Mouse (Mus musculus): Measurements from ENCODE around the gene Necap2. TPM values are rescaled to one million over a fixed set of nuclear protein-coding genes. Genes with fewer than 3 reads are reported as not detected.
A peak's percentile ranks its signal among the peaks of the same experiment; 100 is the strongest.

Gene Necap2
- polyA plus RNA-seq, 2 experiments = 60.3 to 88.7 TPM

GRCm38 (mm10) chr4:141044816-141045215 is 33.3 kb downstream of the Necap2 start:
- no peak overlapping the region for H3K4me3 ChIP-seq (ENCODE audit: insufficient read depth in 1 of 2, low read depth in 2 of 2, low read length in 2 of 2)
- no peak overlapping the region for H3K27ac ChIP-seq
- no peak overlapping the region for H3K9ac ChIP-seq (replicated peaks)
- H3K36me3 ChIP-seq (replicated peaks; ENCODE audit: control insufficient read depth, insufficient read depth, low read depth) = no peaks in the 10 kb centered on the region
- no peak for DNase-seq (ENCODE audit: low read depth in 3 of 3, low spot score in 3 of 3)
- H3K27me3 ChIP-seq (ENCODE audit: control insufficient read depth, insufficient read depth, low read length) = no peaks in the 10 kb centered on the region
- TF ChIP-seq CTCF (IDR thresholded peaks at IDR 0.05; ENCODE audit: low read depth) (peak; percentile 89), EP300 (IDR thresholded peaks at IDR 0.05; ENCODE audit: low read depth) (no peak)
- no peak for ATAC-seq (ENCODE audit: insufficient read depth)
- no peaks in the 10 kb centered on the region for H3K9me3 ChIP-seq (ENCODE audit: control insufficient read depth, low read length)
- 23% methylated on average over 8 of the region's 8 CpGs for WGBS (ENCODE audit: insufficient replicate concordance)
- no peak overlapping the region for H3K4me2 ChIP-seq (ENCODE audit: low read depth)
- no peaks in the 10 kb centered on the region for H3K4me1 ChIP-seq (replicated peaks; ENCODE audit: control insufficient read depth in 2 of 2, insufficient read depth in 2 of 2, low read length in 1 of 2)

- no peak overlapping the region for H3K4me3 ChIP-seq (ENCODE audit: insufficient read depth in 1 of 2, low read depth in 2 of 2, low read length in 2 of 2)
- ATAC-seq (ENCODE audit: insufficient read depth) (no peak), DNase-seq (ENCODE audit: low read depth in 3 of 3, low spot score in 3 of 3) (no peak)
- TF ChIP-seq CTCF (IDR thresholded peaks at IDR 0.05; ENCODE audit: low read depth) = no peak
- TF ChIP-seq EP300 (IDR thresholded peaks at IDR 0.05; ENCODE audit: low read depth) = no peak
- no peaks in the 10 kb centered on the region for H3K4me1 ChIP-seq (replicated peaks; ENCODE audit: control insufficient read depth in 2 of 2, insufficient read depth in 2 of 2, low read length in 1 of 2)
- no peak overlapping the region for H3K9ac ChIP-seq (replicated peaks)
- H3K27me3 ChIP-seq (ENCODE audit: control insufficient read depth, insufficient read depth, low read length) = no peaks in the 10 kb centered on the region
- 54% methylated on average over 12 of the region's 12 CpGs for WGBS (ENCODE audit: insufficient replicate concordance)
- no peaks in the 10 kb centered on the region for H3K9me3 ChIP-seq (ENCODE audit: control insufficient read depth, low read length)
- H3K36me3 ChIP-seq (replicated peaks; ENCODE audit: control insufficient read depth, insufficient read depth, low read depth) = no peaks in the 10 kb centered on the region
- H3K4me2 ChIP-seq (ENCODE audit: low read depth) = no peak overlapping the region
- no peak overlapping the region for H3K27ac ChIP-seq
Measured at GRCm38 (mm10) chr4:141041117-141041516, 37.0 kb downstream of the Necap2 start.

GRCm38 (mm10) chr4:141033606-141034549 is 44.3 kb downstream of the Necap2 start:
- no peaks in the 10 kb centered on the region for H3K9me3 ChIP-seq (ENCODE audit: control insufficient read depth, low read length)
- no peak overlapping the region for H3K9ac ChIP-seq (replicated peaks)
- ATAC-seq (ENCODE audit: insufficient read depth) (no peak), DNase-seq (ENCODE audit: low read depth in 3 of 3, low spot score in 3 of 3) (no peak)
- no peak overlapping the region for H3K4me2 ChIP-seq (ENCODE audit: low read depth)
- no peaks in the 10 kb centered on the region for H3K27me3 ChIP-seq (ENCODE audit: control insufficient read depth, insufficient read depth, low read length)
- no peak overlapping the region for H3K4me3 ChIP-seq (ENCODE audit: insufficient read depth in 1 of 2, low read depth in 2 of 2, low read length in 2 of 2)
- WGBS (ENCODE audit: insufficient replicate concordance) = 76% methylated on average over 27 of the region's 27 CpGs
- no peaks in the 10 kb centered on the region for H3K36me3 ChIP-seq (replicated peaks; ENCODE audit: control insufficient read depth, insufficient read depth, low read depth)
- no peaks in the 10 kb centered on the region for H3K4me1 ChIP-seq (replicated peaks; ENCODE audit: control insufficient read depth in 2 of 2, insufficient read depth in 2 of 2, low read length in 1 of 2)
- H3K27ac ChIP-seq = no peak overlapping the region
- peak; percentile 33 for TF ChIP-seq CTCF (IDR thresholded peaks at IDR 0.05; ENCODE audit: low read depth)
- TF ChIP-seq EP300 (IDR thresholded peaks at IDR 0.05; ENCODE audit: low read depth) = no peak

GRCm38 (mm10) chr4:141031733-141032132 is 46.4 kb downstream of the Necap2 start:
- TF ChIP-seq CTCF (IDR thresholded peaks at IDR 0.05; ENCODE audit: low read depth) = peak; percentile 97
- TF ChIP-seq EP300 (IDR thresholded peaks at IDR 0.05; ENCODE audit: low read depth) = no peak
- DNase-seq (ENCODE audit: low read depth in 3 of 3, low spot score in 3 of 3) (peak; percentile 37 to 40 (median 40)), ATAC-seq (ENCODE audit: insufficient read depth) (peak; percentile 41; the same call in 1 of the 2 replicates)
- Histone ChIP-seq H3K27me3 (ENCODE audit: control insufficient read depth, insufficient read depth, low read length) (no peaks in the 10 kb centered on the region), H3K9me3 (ENCODE audit: control insufficient read depth, low read length) (no peaks in the 10 kb centered on the region), H3K36me3 (replicated peaks; ENCODE audit: control insufficient read depth, insufficient read depth, low read depth) (no peaks in the 10 kb centered on the region), H3K4me2 (ENCODE audit: low read depth) (no peak overlapping the region), H3K9ac (replicated peaks) (no peak overlapping the region), H3K27ac (no peak overlapping the region), H3K4me1 (replicated peaks; ENCODE audit: control insufficient read depth in 2 of 2, insufficient read depth in 2 of 2, low read length in 1 of 2) (no peaks in the 10 kb centered on the region), H3K4me3 (ENCODE audit: insufficient read depth in 1 of 2, low read depth in 2 of 2, low read length in 2 of 2) (no peak overlapping the region)
- 6% methylated on average over 6 of the region's 6 CpGs for WGBS (ENCODE audit: insufficient replicate concordance)

- H3K4me2 ChIP-seq (ENCODE audit: low read depth) = no peak overlapping the region
- WGBS (ENCODE audit: insufficient replicate concordance) = 79% methylated on average over 17 of the region's 18 CpGs
- H3K36me3 ChIP-seq (replicated peaks; ENCODE audit: control insufficient read depth, insufficient read depth, low read depth) = no peaks in the 10 kb centered on the region
- DNase-seq (ENCODE audit: low read depth in 3 of 3, low spot score in 3 of 3) (no peak), ATAC-seq (ENCODE audit: insufficient read depth) (no peak)
- H3K27me3 ChIP-seq (ENCODE audit: control insufficient read depth, insufficient read depth, low read length) = no peaks in the 10 kb centered on the region
- H3K4me3 ChIP-seq (ENCODE audit: insufficient read depth in 1 of 2, low read depth in 2 of 2, low read length in 2 of 2) = no peak overlapping the region
- H3K4me1 ChIP-seq (replicated peaks; ENCODE audit: control insufficient read depth in 2 of 2, insufficient read depth in 2 of 2, low read length in 1 of 2) = no peaks in the 10 kb centered on the region
- no peak overlapping the region for H3K9ac ChIP-seq (replicated peaks)
- H3K27ac ChIP-seq = no peak overlapping the region
- H3K9me3 ChIP-seq (ENCODE audit: control insufficient read depth, low read length) = no peaks in the 10 kb centered on the region
- TF ChIP-seq CTCF (IDR thresholded peaks at IDR 0.05; ENCODE audit: low read depth) (no peak), EP300 (IDR thresholded peaks at IDR 0.05; ENCODE audit: low read depth) (no peak)
Measured at GRCm38 (mm10) chr4:141030541-141031206, 47.5 kb downstream of the Necap2 start.

Data from liver, embryonic 14.5 days (tissue).